Mouse (Mus musculus) limb, embryonic 14.5 days (tissue): ENCODE results near the gene Nme4. TPM values are rescaled to one million over a fixed set of nuclear protein-coding genes. Genes with fewer than 3 reads are reported as not detected.

ENCODE experiments used
- ATAC-seq: fragments of 200-750 bp; cut with Nextera tagmentation; 2 replicates; pipeline ENCODE4 v1.8.0; 2017; ENCODE audit warnings: low read depth, moderate number of reproducible peaks, moderate TSS enrichment; ENCODE audit not compliant: low FRiP score
- DNase-seq: peaks from one replicate; pipeline ENCODE4 v3.0.0-alpha.2; 2015; ENCODE audit warnings: low spot score
- H3K27ac ChIP-seq: fragments of 300-500 bp; sonication (generic); replicated peaks from 2 replicates; pipeline ENCODE4 v1.5.1; 2014; ENCODE audit warnings: low read depth, mild to moderate bottlenecking, low read length, moderate library complexity, mixed read lengths
- H3K27me3 ChIP-seq: fragments of 300-500 bp; sonication (generic); 2 replicates; pipeline ENCODE4 v1.6.1; 2014; ENCODE audit warnings: low read length, mixed read lengths; ENCODE audit not compliant: control insufficient read depth, insufficient read depth
- H3K36me3 ChIP-seq: fragments of 300-500 bp; sonication (generic); 2 replicates; pipeline ENCODE4 v1.6.1; 2014; ENCODE audit warnings: mild to moderate bottlenecking, low read length, moderate library complexity, mixed read lengths; ENCODE audit not compliant: control insufficient read depth, insufficient read depth
- H3K4me1 ChIP-seq: fragments of 300-500 bp; sonication (generic); 2 replicates; pipeline ENCODE4 v1.6.1; 2014; ENCODE audit warnings: antibody characterized with exemption, low read length, mixed read lengths; ENCODE audit not compliant: control insufficient read depth, insufficient read depth
- H3K4me2 ChIP-seq: fragments of 300-500 bp; sonication (generic); replicated peaks from 2 replicates; pipeline ENCODE4 v1.6.1; 2014; ENCODE audit warnings: low read depth, mild to moderate bottlenecking, low read length, moderate library complexity; ENCODE audit not compliant: severe bottlenecking
- H3K4me3 ChIP-seq: fragments of 300-500 bp; sonication (generic); replicated peaks from 2 replicates; pipeline ENCODE4 v1.5.1; 2014; ENCODE audit warnings: low read length
- H3K9ac ChIP-seq: fragments of 300-500 bp; sonication (generic); 2 replicates; pipeline ENCODE4 v1.6.1; 2014; ENCODE audit warnings: mild to moderate bottlenecking, low read depth, low read length, moderate library complexity; ENCODE audit not compliant: severe bottlenecking
- H3K9me3 ChIP-seq: fragments of 300-500 bp; sonication (generic); 2 replicates; pipeline ENCODE4 v1.6.1; 2016; ENCODE audit warnings: low read length; ENCODE audit not compliant: control insufficient read depth
- POLR2A ChIP-seq: fragments of 200-500 bp; IDR thresholded peaks from 2 replicates; pipeline ENCODE4 v1.8.0; 2012; ENCODE audit warnings: inconsistent platforms, mild to moderate bottlenecking, moderate library complexity, borderline replicate concordance; ENCODE audit not compliant: insufficient read depth, insufficient read length; ENCODE audit errors: extremely low read depth
- WGBS: fragments of 180-500 bp; shearing (Covaris S2); extraction: QIAGEN DNeasy Blood & Tissue Kit; methylation state at CpG from one replicate; pipeline ENCODE4 v1.1.7; 2014; 5-methylcytosine and 5-hydroxymethylcytosine counted together
- polyA plus RNA-seq, 2 experiments: library from polyadenylated mRNA; depleted of rRNA in 1 of 2; stranded (reverse) in 1 of 2; unstranded in 1 of 2; fragments of >200 nt; fragmentation: Nextera tagmentation in 1 of 2; extraction: Ambion mirVana in 1 of 2; gene quantifications; 2 replicates each; pipeline versions ENCODE4 v1.2.1 to v1.2.3; 2012 to 2014

The Nme4 gene
- polyA plus RNA-seq, 2 experiments: 104 to 133 TPM

DNA sequence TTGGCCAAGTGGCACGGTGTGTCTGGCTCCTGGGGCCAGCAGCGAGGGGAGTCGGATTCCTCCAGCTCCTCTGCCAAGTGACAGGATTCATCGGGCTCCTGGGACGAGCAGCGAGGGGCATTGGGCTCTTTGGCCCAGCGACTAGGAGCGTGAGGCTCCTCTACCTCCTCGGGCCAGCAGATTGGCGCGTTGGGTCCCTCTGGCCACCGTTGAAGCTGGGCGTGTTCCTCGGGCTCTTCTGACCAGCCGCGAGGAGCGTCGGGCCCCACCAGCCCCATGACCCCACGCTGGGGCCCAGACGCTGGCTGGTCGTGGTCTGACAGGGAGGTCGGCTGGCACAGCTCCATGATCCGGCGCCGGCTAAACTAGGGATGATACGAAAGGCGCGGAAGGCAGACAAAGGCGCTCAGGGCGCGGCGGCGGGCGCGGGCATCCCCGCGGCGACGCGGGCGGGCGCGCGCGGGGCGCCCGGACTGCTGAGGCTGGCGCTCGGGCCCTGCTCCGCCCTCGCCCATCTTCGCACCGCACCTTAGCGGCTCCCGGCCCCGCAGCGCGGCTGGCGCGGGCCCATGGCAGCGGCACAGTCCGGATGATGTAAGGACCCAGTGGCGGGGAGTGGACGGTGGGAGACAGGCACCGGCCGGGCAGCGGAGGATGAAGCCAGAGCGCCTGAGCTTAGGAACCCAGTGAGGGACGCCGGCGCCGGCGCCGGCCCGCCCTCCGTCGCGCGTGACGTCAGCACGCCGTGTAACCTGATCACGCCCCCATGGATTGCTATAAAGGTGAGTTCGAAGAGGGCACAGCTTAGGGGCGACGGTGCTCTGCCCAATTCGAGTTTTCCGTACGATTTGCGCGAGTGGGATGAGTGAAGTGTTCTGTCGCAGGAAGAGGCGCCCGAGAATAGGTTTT, 26.3 kb downstream of the Nme4 start, which contains the start of gene Rab11fip3:
Gene Rab11fip3 (minus strand): TSS at position 725 of the 909 bp plus-strand sequence.
- peak; percentile 94 for ATAC-seq

DNA sequence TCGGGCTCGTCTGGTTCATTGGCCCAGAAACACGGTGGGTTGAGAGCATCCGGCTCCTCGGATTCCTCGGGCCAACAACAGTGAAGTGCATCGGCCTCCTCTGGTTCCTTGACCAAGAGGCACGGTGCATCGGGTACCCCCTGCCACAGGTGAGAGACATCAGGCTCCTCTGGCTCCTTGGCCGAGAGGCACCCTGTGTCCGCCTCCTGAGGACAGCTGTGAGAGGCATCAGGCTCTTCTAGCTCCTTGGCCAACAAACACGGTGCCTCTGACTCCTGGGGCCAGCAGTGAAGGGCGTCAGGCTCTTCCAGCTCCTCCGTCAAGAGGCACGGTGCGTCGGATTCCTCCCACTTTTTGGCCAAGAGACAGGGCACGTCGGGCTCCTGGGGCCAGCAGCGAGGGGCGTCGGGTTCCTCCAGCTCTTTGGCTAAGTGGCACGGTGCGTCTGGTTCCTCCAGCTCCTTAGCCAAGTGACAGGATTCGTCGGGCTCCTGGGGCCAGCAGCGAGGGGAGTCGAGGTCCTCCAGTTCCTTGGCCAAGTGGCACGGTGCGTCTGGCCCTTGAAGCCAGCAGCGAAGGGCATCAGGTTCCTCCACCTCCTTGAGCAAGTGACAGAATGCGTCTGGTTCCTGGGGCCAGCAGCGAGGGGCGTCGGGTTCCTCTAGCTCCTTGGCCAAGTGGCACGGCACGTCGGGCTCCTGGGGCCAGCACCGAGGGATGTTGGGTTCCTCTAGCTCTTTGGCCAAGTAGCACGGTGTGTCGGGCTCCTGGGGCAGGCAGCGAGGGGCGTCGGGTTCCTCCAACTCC, 27.2 kb downstream of the Nme4 start:
- no peak for TF ChIP-seq POLR2A
- no peak for ATAC-seq
- Histone ChIP-seq H3K36me3 (peaks cover 17% of the 10 kb centered on the region), H3K4me1 (peaks cover 25% of the 10 kb centered on the region), H3K27me3 (no peaks in the 10 kb centered on the region), H3K4me3 (peak overlapping the region; percentile 75), H3K4me2 (peak overlapping the region; percentile 100), H3K9me3 (no peaks in the 10 kb centered on the region), H3K27ac (no peak overlapping the region), H3K9ac (peak overlapping the region; percentile 82)
- under 1% methylated on average over 43 of the region's 44 CpGs for WGBS
- DNase-seq: no peak

More for the DNA sequence above, 26.3 kb downstream of the Nme4 start, which contains the start of gene Rab11fip3:
- Histone ChIP-seq H3K9me3 (no peaks in the 10 kb centered on the region), H3K27me3 (no peaks in the 10 kb centered on the region), H3K9ac (peak within 1 kb of the TSS; percentile 82), H3K4me3 (peak within 1 kb of the TSS; percentile 75), H3K27ac (peak within 1 kb of the TSS; percentile 65; the same call in 1 of the 2 replicates), H3K4me1 (peaks cover 25% of the 10 kb centered on the region), H3K4me2 (peak within 1 kb of the TSS; percentile 100), H3K36me3 (peaks cover 12% of the 10 kb centered on the region)
- DNase-seq: peak; percentile 91
- TF ChIP-seq POLR2A: peak; percentile 43; the same call in 1 of the 2 replicates
- WGBS: under 1% methylated on average over 79 of the region's 94 CpGs

- no peak for TF ChIP-seq POLR2A
- peak overlapping the region; percentile 75 for H3K4me3 ChIP-seq
- H3K4me1 ChIP-seq: peaks cover 25% of the 10 kb centered on the region
- WGBS: 92% methylated on average over 7 of the region's 7 CpGs
- peak overlapping the region; percentile 100 for H3K4me2 ChIP-seq
- DNase-seq: no peak
- H3K9me3 ChIP-seq: no peaks in the 10 kb centered on the region
- H3K9ac ChIP-seq: peak overlapping the region; percentile 82; the same call in 1 of the 2 replicates
- ATAC-seq: no peak
- no peak overlapping the region for H3K27ac ChIP-seq
- H3K36me3 ChIP-seq: peaks cover 24% of the 10 kb centered on the region
- no peaks in the 10 kb centered on the region for H3K27me3 ChIP-seq
These were observed 28.8 kb downstream of the Nme4 start for GRCm38 (mm10) chr17:26066488-26067020.

- ATAC-seq (no peak), DNase-seq (no peak)
- TF ChIP-seq POLR2A: no peak
- Histone ChIP-seq H3K4me2 (no peak overlapping the region), H3K4me3 (no peak overlapping the region), H3K9me3 (no peaks in the 10 kb centered on the region), H3K27me3 (no peaks in the 10 kb centered on the region), H3K27ac (no peak overlapping the region), H3K36me3 (peaks cover 26% of the 10 kb centered on the region), H3K4me1 (peaks cover 25% of the 10 kb centered on the region), H3K9ac (no peak overlapping the region)
- WGBS: 73% methylated on average over 6 of the region's 6 CpGs
These were observed 30.5 kb downstream of the Nme4 start for GRCm38 (mm10) chr17:26064916-26065315.

- no peak overlapping the region for H3K4me3 ChIP-seq
These were observed 37.4 kb downstream of the Nme4 start for GRCm38 (mm10) chr17:26057787-26058567.

More at GRCm38 (mm10) chr17:26057787-26058567, 37.4 kb downstream of the Nme4 start:
- no peak overlapping the region for H3K9ac ChIP-seq
- H3K27ac ChIP-seq: no peak overlapping the region
- 81% methylated on average over 9 of the region's 9 CpGs for WGBS
- ATAC-seq (no peak), DNase-seq (no peak)
- no peak for TF ChIP-seq POLR2A
- no peaks in the 10 kb centered on the region for H3K9me3 ChIP-seq
- H3K36me3 ChIP-seq: peaks cover 30% of the 10 kb centered on the region
- H3K27me3 ChIP-seq: no peaks in the 10 kb centered on the region
- H3K4me2 ChIP-seq: no peak overlapping the region
- H3K4me1 ChIP-seq: peaks cover 7% of the 10 kb centered on the region
